In the genomic region with DNA sequence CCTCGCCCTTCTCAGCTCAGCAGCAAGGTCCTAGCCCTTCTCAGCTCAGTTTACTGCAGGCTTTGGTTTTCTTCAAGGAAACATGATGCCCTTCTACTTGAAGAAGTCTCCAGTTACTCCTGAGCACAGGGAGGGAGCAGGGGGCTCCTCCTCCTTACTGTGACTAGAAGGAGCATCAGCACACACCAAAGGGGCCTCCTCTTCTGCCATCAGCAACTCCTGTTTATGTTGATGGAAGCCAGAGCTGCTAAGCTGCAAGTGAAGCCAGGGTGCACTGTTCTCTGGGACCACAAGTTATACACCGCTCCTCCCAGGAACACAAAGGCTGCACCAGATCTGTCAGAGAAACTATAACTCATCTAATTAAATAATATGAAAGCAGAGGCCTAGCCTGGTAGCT, we compare ENCODE assay signal across 10 mouse cellular contexts. TPM values are rescaled to one million over a fixed set of nuclear protein-coding genes. Genes with fewer than 3 reads are reported as not detected.
DNase-seq lines count a peak whose midpoint lies in the region; ATAC-seq lines count a peak whose summit lies in the region.
"Had no signal": no experiment of that assay in that cellular context is flagged by ENCODE, and none has a peak within 500 bp of the region (broad histone marks: within the 10 kb centered on the region; RNA-seq: fewer than 3 reads in every experiment).

No protein-coding gene starts in this region.

- H3K27me3 ChIP-seq in heart, embryonic 15.5 days: no peaks in the 10 kb centered on the region
- no peaks in the 10 kb centered on the region for H3K27me3 ChIP-seq in midbrain, embryonic 15.5 days (replicated peaks)
- no peaks in the 10 kb centered on the region for H3K27me3 ChIP-seq in midbrain, embryonic 13.5 days
- H3K27me3 ChIP-seq in limb, embryonic 10.5 days (ENCODE audit: low read depth, poor library complexity, severe bottlenecking): no peaks in the 10 kb centered on the region
- H3K27me3 ChIP-seq in stomach, embryonic 16.5 days (ENCODE audit: control insufficient read depth, insufficient read depth, low read length): no peaks in the 10 kb centered on the region
- H3K27me3 ChIP-seq: CH12.LX had no signal

- H3K9me3 ChIP-seq in heart, embryonic 15.5 days (replicated peaks): no peaks in the 10 kb centered on the region
- H3K9me3 ChIP-seq in midbrain, embryonic 15.5 days: no peaks in the 10 kb centered on the region
- H3K9me3 ChIP-seq in midbrain, embryonic 13.5 days: no peaks in the 10 kb centered on the region
- H3K9me3 ChIP-seq in limb, embryonic 10.5 days (replicated peaks): no peaks in the 10 kb centered on the region
- H3K9me3 ChIP-seq in stomach, embryonic 16.5 days (replicated peaks; ENCODE audit: control insufficient read depth, low read length): no peaks in the 10 kb centered on the region

- 0 out of 2 replicates have a peak overlapping the region, but pooled peaks have one; percentile 14 for H3K9ac ChIP-seq in heart, embryonic 15.5 days
- no peak overlapping the region for H3K9ac ChIP-seq in midbrain, embryonic 15.5 days
- no peak overlapping the region for H3K9ac ChIP-seq in midbrain, embryonic 13.5 days (replicated peaks)
- H3K9ac ChIP-seq in stomach, embryonic 16.5 days (ENCODE audit: low read length): peak overlapping the region; percentile 4; the same call in 1 of the 2 replicates

- H3K4me2 ChIP-seq in heart, embryonic 15.5 days: peak overlapping the region; percentile 14; the same call in 1 of the 2 replicates
- H3K4me2 ChIP-seq in midbrain, embryonic 15.5 days: no peak overlapping the region
- H3K4me2 ChIP-seq in midbrain, embryonic 13.5 days (replicated peaks): no peak overlapping the region
- H3K4me2 ChIP-seq in stomach, embryonic 16.5 days (ENCODE audit: low read depth, low read length): 0 out of 2 replicates have a peak overlapping the region, but pooled peaks have one; percentile 1

- H3K36me3 ChIP-seq in heart, embryonic 15.5 days: no peaks in the 10 kb centered on the region
- H3K36me3 ChIP-seq in midbrain, embryonic 15.5 days (replicated peaks): no peaks in the 10 kb centered on the region
- H3K36me3 ChIP-seq in midbrain, embryonic 13.5 days: no peaks in the 10 kb centered on the region
- H3K36me3 ChIP-seq in limb, embryonic 10.5 days: no peaks in the 10 kb centered on the region
- H3K36me3 ChIP-seq in stomach, embryonic 16.5 days (ENCODE audit: control insufficient read depth, insufficient read depth, low read length): no peaks in the 10 kb centered on the region

- H3K4me1 ChIP-seq in heart, embryonic 15.5 days (replicated peaks): peaks cover 33% of the 10 kb centered on the region
- H3K4me1 ChIP-seq in midbrain, embryonic 15.5 days: peaks cover 3% of the 10 kb centered on the region; the same call in 1 of the 2 replicates
- H3K4me1 ChIP-seq in midbrain, embryonic 13.5 days (replicated peaks): peaks cover 15% of the 10 kb centered on the region; the same call in 1 of the 2 replicates
- H3K4me1 ChIP-seq in limb, embryonic 10.5 days: peaks cover 65% of the 10 kb centered on the region
- peaks cover 26% of the 10 kb centered on the region for H3K4me1 ChIP-seq in stomach, embryonic 16.5 days (ENCODE audit: control insufficient read depth, insufficient read depth, low read length)

- H3K4me3 ChIP-seq in heart, embryonic 15.5 days: no peak overlapping the region
- no peak overlapping the region for H3K4me3 ChIP-seq in midbrain, embryonic 15.5 days
- no peak overlapping the region for H3K4me3 ChIP-seq in midbrain, embryonic 13.5 days (replicated peaks)
- H3K4me3 ChIP-seq in limb, embryonic 10.5 days: peak overlapping the region; percentile 13
- H3K4me3 ChIP-seq in stomach, embryonic 16.5 days (replicated peaks; ENCODE audit: low read length): no peak overlapping the region

- ATAC-seq in heart, embryonic 15.5 days (replicated peaks; ENCODE audit: insufficient number of reproducible peaks, insufficient read depth, low FRiP score, low read depth): peak; percentile 56; the same call in 1 of the 2 replicates
- ATAC-seq in midbrain, embryonic 15.5 days (replicated peaks): no peak
- no peak for ATAC-seq in midbrain, embryonic 13.5 days
- peak; percentile 70; the same call in 1 of the 2 replicates for ATAC-seq in stomach, embryonic 16.5 days (ENCODE audit: insufficient read depth, low FRiP score)

- DNase-seq in heart, postnatal 36 days: no peak
- DNase-seq in limb, embryonic 10.5 days (ENCODE audit: low spot score): peak; percentile 52
- DNase-seq in frontal cortex, postnatal 14 days (ENCODE audit: low spot score in 2 of 2): no peak
- DNase-seq in adrenal gland, postnatal 25 days: no peak
- DNase-seq: gastrocnemius, postnatal 36 days had no signal

- intact Hi-C loops in heart, postnatal 36 days (cut with DNase I): no loop called here

- peak overlapping the region; percentile 79 for H3K27ac ChIP-seq in heart, embryonic 15.5 days
- 0 out of 2 replicates have a peak overlapping the region, but pooled peaks have one; percentile 7 for H3K27ac ChIP-seq in midbrain, embryonic 15.5 days
- H3K27ac ChIP-seq in midbrain, embryonic 13.5 days: no peak overlapping the region
- H3K27ac ChIP-seq in limb, embryonic 10.5 days: peak overlapping the region; percentile 68
- H3K27ac ChIP-seq in stomach, embryonic 16.5 days (ENCODE audit: low read length): peak overlapping the region; percentile 87

- 45% methylated on average over 2 of the region's 2 CpGs for WGBS in heart, embryonic 15.5 days
- 87% methylated on average over 2 of the region's 2 CpGs for WGBS in midbrain, embryonic 15.5 days
- 81% methylated on average over 2 of the region's 2 CpGs for WGBS in midbrain, embryonic 13.5 days
- 17% methylated on average over 2 of the region's 2 CpGs for WGBS in limb, embryonic 10.5 days
- WGBS in stomach, embryonic 16.5 days: 51% methylated on average over 2 of the region's 2 CpGs

RNA-seq across cellular contexts. Expression of a gene that starts 34.4 kb away (rescaled TPM):
- polyA plus RNA-seq in heart, embryonic 15.5 days (2015; fragmentation: Nextera tagmentation; extraction: Ambion mirVana): 15.8 and 25.5 TPM in 2 replicates
- 1 to 10 TPM; 4.1 to 6.6 TPM for total RNA-seq in heart, postnatal 36 days (2021)
- polyA plus RNA-seq in midbrain, embryonic 15.5 days (2015; fragmentation: Nextera tagmentation; extraction: Ambion mirVana): 22.7 and 25.3 TPM in 2 replicates
- 24.1 and 26.7 TPM in 2 replicates for polyA plus RNA-seq in midbrain, embryonic 13.5 days (2015; fragmentation: Nextera tagmentation; extraction: Ambion mirVana)
- polyA plus RNA-seq in limb, embryonic 10.5 days (2016; fragmentation: Nextera tagmentation; extraction: Ambion mirVana): 53.3 and 53.6 TPM in 2 replicates
- polyA plus RNA-seq in stomach, embryonic 16.5 days (2015; fragmentation: Nextera tagmentation; extraction: Ambion mirVana): 32.4 and 34.9 TPM in 2 replicates
- total RNA-seq in adrenal gland, postnatal 25 days (2021): 6.5 and 10.4 TPM in 2 replicates

Comparison
In these comparisons a context has a peak if more than half of its experiments do, and no peak if none do; other contexts are left out.
1. ATAC-seq: peak in heart, embryonic 15.5 days (single experiment) and stomach, embryonic 16.5 days (single experiment); none in midbrain, embryonic 15.5 days (single experiment) and midbrain, embryonic 13.5 days (single experiment).
2. H3K4me2 ChIP-seq: peak in heart, embryonic 15.5 days (single experiment) and stomach, embryonic 16.5 days (single experiment); none in midbrain, embryonic 15.5 days (single experiment) and midbrain, embryonic 13.5 days (single experiment).
3. H3K9ac ChIP-seq: peak in heart, embryonic 15.5 days (single experiment) and stomach, embryonic 16.5 days (single experiment); none in midbrain, embryonic 15.5 days (single experiment) and midbrain, embryonic 13.5 days (single experiment).